Mouse (Mus musculus) erythroblast, embryonic 14.5 days (primary cell): ENCODE results near the gene Kidins220.

ENCODE experiments used
- GATA1 ChIP-seq: IDR thresholded peaks from 2 replicates; pipeline ENCODE4 v1.6.1; 2012; ENCODE audit warnings: low read length, inconsistent platforms, mixed read lengths
- TAL1 ChIP-seq: IDR thresholded peaks from 3 replicates; pipeline ENCODE4 v1.6.1; 2012; ENCODE audit warnings: low read length, inconsistent platforms, mixed read lengths

DNA sequence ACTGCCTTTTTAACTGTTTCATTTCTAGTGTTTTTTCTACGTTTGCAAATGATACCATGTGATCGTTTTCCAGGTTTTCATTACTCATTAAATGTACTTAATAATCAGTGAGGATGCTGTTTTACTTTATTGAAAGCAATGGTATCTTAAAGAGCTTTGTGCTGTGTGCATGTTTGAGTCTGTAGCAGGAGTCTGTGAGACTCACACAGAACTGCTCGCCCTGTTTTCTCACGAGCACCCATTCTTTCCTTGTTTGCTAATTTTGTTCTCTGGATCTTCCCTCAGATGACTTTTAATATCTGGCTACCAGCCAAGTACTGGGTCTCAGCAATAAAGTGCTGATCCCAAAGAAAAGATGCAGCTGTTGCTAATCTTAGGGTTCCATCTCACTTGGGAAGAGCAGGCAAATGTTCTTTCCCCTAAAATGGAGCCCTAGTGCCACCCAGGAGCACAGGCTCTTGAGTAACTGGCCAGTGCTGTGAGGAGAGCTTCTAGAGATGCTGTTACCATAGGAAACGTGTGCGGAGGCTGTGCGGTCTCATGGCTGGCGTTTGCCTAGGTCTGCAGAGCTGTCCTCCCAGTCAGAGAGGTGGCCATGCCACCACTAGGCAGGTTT lies 59.7 kb downstream of the Kidins220 start:
- no peak for TF ChIP-seq TAL1
- no peak for TF ChIP-seq GATA1
